Mouse (Mus musculus): Measurements from ENCODE around the gene Cdca4.
A peak's percentile ranks its signal among the peaks of the same experiment; 100 is the strongest.
"Not testable (repeated sequence)": the region's sequence is repeated elsewhere in the genome, so short reads cannot be mapped to it uniquely, and the experiment has no call there.

Gene Cdca4

DNA sequence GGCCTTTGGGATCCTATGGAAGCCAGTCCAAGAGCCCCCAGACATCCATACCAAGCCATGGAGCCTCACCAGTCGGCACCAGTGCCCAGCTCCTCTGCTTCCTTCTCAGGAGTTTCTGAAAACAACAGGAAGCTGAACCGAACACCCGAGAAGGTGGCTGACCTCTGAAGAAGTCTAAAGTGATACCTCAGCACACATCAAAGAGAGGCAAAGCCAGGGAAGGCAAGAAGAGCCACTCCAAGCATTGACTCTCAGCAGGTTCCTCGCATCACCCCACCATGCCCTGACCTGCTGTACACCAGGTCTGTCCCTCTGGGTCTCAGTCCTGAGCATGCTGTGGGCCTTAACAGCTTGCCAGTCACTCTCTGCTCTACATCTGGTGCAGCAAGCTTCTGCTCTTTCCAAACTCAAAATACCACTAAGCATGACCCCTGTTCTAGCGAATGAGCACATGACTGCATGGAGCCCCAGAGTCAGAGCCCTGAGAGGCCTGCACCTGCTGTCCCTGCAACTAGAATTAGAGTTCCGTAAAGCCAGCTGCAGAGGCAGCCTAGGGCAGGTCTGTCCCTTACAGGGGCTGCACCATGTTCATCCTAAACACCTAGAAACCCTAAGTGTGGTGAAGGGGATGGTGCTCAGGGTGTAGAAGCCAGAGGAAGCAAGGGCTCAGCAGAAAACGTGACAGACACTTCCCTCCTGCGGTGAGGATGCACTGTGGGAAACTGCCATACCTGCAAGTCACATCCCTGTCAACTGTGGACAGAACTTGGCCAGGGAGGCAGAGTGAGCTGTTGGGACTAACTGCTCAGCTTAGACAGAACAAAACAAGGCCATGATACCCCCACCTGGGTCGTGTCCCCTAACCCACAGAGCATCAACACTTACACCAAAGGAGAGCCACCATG lies 28.1 kb upstream of the Cdca4 start:
- no peak for DNase-seq (ENCODE audit: low read depth, low spot score)

GRCm38 (mm10) chr12:112856338-112856737 lies 27.1 kb upstream of the Cdca4 start:
- DNase-seq (ENCODE audit: low read depth, low spot score): no peak

DNA sequence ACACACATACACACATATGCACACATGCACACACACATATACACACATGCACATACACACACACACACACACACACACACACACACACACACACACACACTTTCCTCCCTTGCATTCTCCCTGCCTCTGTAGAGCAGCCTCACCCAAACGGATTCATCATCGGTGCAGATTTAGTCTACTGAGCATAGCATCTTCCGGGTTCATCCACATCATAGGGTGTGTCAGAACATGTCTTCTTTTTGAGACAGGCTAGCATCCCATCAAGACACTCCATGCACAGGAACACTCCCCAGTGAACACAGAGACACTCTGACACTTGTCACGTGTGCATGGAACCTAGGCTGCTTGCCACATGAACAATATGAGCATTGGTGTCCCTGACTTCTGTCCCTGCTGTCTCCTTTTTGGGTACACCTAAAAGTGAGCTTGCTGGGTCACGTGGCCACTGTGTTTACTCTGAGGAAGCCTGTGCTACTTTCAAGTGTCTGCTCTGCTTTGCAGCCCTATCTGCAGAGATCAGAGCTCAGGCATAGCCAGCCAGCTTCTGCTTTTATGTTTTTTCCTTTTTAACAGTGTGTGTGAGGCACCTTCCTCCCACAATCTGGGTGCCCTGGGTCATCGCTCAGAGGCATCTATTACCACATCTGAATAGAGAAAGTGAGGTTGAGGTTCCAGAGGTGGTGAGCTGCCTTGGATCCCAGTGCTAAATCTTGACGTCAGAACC lies 25.5 kb upstream of the Cdca4 start:
- no peak for DNase-seq (ENCODE audit: low read depth, low spot score)

DNA sequence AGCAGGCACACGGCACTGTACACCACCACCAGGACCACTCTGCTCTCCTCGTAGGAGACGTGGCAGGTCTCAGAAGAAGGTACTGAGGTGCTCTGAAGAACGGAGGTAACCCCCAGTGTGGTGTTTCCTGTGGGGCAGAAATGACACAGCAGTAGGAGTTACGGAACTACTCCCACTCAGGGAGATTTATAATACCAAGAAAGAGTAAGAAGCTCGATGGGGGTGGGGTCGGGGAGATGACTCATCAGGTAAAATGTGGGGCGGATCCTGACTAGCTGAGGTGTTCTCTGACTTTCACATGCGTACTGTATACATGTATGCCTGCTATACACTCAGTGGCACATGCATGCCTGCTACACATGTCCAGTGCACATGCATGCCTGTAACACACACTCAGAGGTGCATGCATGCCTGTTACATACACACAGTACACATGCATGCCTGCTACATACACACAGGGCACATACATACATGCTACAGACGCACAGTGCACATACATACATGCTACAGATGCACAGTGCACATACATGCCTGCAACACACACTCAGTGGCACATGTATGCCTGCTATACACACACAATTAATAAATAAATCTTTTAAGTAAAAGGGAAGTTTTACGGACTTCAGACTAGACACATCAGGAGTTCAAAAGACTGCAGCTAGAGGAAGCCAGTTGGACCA lies 24.0 kb upstream of the Cdca4 start:
- DNase-seq (ENCODE audit: low read depth, low spot score): no peak

GRCm38 (mm10) chr12:112851116-112851515 lies 21.9 kb upstream of the Cdca4 start:
- no peak for DNase-seq (ENCODE audit: low read depth, low spot score)

DNA sequence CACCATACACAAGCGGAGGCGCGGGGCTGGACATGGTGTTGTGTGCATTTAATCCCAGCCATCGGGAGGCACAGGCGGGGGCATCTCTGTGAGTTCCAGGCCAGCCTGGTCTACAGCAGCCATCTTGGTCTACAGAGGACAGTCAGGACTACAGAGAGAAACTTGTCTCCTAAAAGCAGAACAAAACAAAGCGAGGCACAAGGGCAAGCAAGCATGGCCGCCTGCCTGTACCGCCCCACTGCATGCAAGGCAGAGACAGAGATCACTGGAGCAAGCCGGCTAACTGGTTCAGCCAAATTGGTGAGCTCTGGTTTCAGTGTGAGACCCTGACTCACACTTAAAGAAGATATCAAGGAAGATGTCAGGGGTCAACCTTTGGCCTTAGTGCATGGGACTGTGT lies 21.1 kb upstream of the Cdca4 start:
- DNase-seq (ENCODE audit: low read depth, low spot score): no peak

- no peak for DNase-seq (ENCODE audit: low read depth, low spot score)
Observed at GRCm38 (mm10) chr12:112849235-112850022, 20.2 kb upstream of the Cdca4 start.

GRCm38 (mm10) chr12:112847880-112848279 lies 18.7 kb upstream of the Cdca4 start:
- no peak for DNase-seq (ENCODE audit: low read depth, low spot score)

DNA sequence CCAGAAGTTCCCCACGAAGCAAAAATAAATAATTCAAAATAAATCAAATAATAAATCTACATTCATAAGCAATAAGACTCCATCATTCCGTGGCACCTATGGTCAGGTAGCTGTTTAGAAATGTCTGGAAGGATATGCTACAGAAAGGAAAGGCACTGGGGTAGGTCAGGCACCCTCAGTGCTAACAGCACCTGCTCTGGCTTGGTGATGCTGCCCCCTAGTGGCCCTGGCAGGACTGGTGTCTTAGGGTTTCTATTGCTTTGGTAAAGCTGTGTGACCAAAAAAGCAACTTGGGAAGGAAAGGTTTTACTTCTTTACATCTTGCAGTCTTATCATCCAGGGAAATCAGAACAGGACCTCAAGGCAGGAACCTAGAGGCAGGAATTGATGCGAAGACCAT lies 14.6 kb upstream of the Cdca4 start:
- DNase-seq (ENCODE audit: low read depth, low spot score): peak; percentile 79

GRCm38 (mm10) chr12:112842128-112842527 lies 12.9 kb upstream of the Cdca4 start:
- DNase-seq (ENCODE audit: low read depth, low spot score): not testable (repeated sequence)

- DNase-seq (ENCODE audit: low read depth, low spot score): not testable (repeated sequence)
Observed at GRCm38 (mm10) chr12:112841338-112841892, 12.2 kb upstream of the Cdca4 start.

- no peak for DNase-seq (ENCODE audit: low read depth, low spot score)
Observed at GRCm38 (mm10) chr12:112840209-112841086, 11.2 kb upstream of the Cdca4 start.

- no peak for DNase-seq (ENCODE audit: low read depth, low spot score)
Observed at GRCm38 (mm10) chr12:112835046-112835445, 5.8 kb upstream of the Cdca4 start.

GRCm38 (mm10) chr12:112833527-112833926 lies 4.3 kb upstream of the Cdca4 start:
- DNase-seq (ENCODE audit: low read depth, low spot score): no peak

DNA sequence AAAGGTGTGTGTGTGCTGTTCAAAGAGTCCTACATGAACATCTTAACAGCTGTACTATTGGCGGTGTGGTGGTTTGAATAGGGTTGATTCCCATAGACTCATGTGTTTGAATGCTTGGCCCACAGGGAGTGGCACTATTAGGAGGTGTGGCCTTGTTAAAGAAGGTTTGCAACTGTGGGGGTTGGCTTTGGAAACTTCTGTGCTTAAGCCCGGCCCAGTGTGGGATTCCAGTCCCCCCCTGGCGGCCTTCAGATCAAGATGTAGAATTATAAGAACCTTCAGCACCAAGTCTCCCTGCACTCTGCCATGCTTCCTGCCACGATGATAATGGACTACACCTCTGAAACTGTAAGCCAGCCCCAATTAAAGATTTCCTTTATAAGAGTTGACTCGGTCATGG lies 3.2 kb upstream of the Cdca4 start:
- DNase-seq (ENCODE audit: low read depth, low spot score): no peak

GRCm38 (mm10) chr12:112830570-112830969 lies 1.3 kb upstream of the Cdca4 start:
- no peak for DNase-seq (ENCODE audit: low read depth, low spot score)

GRCm38 (mm10) chr12:112830141-112830540 lies 918 bp upstream of the Cdca4 start:
- DNase-seq (ENCODE audit: low read depth, low spot score): no peak

- DNase-seq (ENCODE audit: low read depth, low spot score): no peak
Observed at GRCm38 (mm10) chr12:112828501-112829243, 551 bp downstream of the Cdca4 start.

DNA sequence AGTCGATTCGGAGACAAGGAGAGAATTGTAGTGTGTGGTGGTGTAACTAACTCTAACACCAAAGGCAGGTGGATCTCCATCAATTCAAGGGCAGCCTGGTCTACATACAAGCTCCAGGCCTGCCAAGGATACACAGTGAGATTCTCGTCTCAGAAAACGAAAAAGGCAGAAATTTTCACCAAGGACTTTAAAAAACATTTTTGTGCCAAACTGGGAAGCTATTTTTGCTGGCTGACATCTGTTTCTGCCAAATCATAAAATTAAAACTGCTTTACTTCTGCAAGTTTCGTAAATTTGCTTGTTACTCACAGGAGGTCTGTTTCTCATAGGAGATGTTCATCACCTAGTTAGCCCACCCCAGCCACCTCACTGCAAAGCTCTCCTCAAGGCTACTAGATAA lies 3.3 kb downstream of the Cdca4 start:
- DNase-seq (ENCODE audit: low read depth, low spot score): no peak
